Mouse (Mus musculus) kidney, embryonic 15.5 days (tissue): Measurements from ENCODE around the gene Tspan9. TPM values are rescaled to one million over a fixed set of nuclear protein-coding genes. Genes with fewer than 3 reads are reported as not detected.

Experiments used
- ATAC-seq: fragments of 200-750 bp; cut with Nextera tagmentation; replicated peaks from 2 replicates; pipeline ENCODE4 v1.8.0; 2017; ENCODE audit warnings: moderate TSS enrichment; ENCODE audit not compliant: low FRiP score
- H3K27ac ChIP-seq: fragments of 300-500 bp; sonication (generic); 2 replicates; pipeline ENCODE4 v1.5.1; 2015; ENCODE audit warnings: mild to moderate bottlenecking, inconsistent platforms
- H3K27me3 ChIP-seq: fragments of 300-500 bp; sonication (generic); 2 replicates; pipeline ENCODE4 v1.6.1; 2015; ENCODE audit warnings: inconsistent platforms
- H3K36me3 ChIP-seq: fragments of 300-500 bp; sonication (generic); 2 replicates; pipeline ENCODE4 v1.6.1; 2015; ENCODE audit warnings: inconsistent platforms
- H3K4me1 ChIP-seq: fragments of 300-500 bp; sonication (generic); 2 replicates; pipeline ENCODE4 v1.6.1; 2015; ENCODE audit warnings: inconsistent platforms
- H3K4me2 ChIP-seq: fragments of 300-500 bp; sonication (generic); 2 replicates; pipeline ENCODE4 v1.6.1; 2015; ENCODE audit warnings: moderate library complexity, mild to moderate bottlenecking, inconsistent platforms
- H3K4me3 ChIP-seq: fragments of 300-500 bp; sonication (generic); replicated peaks from 2 replicates; pipeline ENCODE4 v1.5.1; 2015; ENCODE audit warnings: mild to moderate bottlenecking, inconsistent platforms
- H3K9ac ChIP-seq: fragments of 300-500 bp; sonication (generic); 2 replicates; pipeline ENCODE4 v1.6.1; 2015; ENCODE audit warnings: mild to moderate bottlenecking, inconsistent platforms
- H3K9me3 ChIP-seq: fragments of 300-500 bp; sonication (generic); replicated peaks from 2 replicates; pipeline ENCODE4 v1.6.1; 2016; ENCODE audit warnings: inconsistent platforms
- WGBS: fragments of 180-500 bp; shearing (Covaris S2); methylation state at CpG from one replicate; pipeline ENCODE4 v1.1.7; 2015; ENCODE audit warnings: mixed read lengths; 5-methylcytosine and 5-hydroxymethylcytosine counted together
- microRNA-seq: library from miRNA; unstranded; fragments of <30 nt; microRNA quantifications from one replicate; pipeline ENCODE4, GENCODE M21; 2016
- polyA plus RNA-seq: library from polyadenylated mRNA; unstranded; fragments of >200 nt; fragmentation: Nextera tagmentation; extraction: Ambion mirVana; gene quantifications from 2 replicates; pipeline ENCODE4 v1.2.1, GENCODE M21; 2015

Tspan9 gene
- polyA plus RNA-seq, 1 experiment from 2014 or later = 121 TPM

DNA sequence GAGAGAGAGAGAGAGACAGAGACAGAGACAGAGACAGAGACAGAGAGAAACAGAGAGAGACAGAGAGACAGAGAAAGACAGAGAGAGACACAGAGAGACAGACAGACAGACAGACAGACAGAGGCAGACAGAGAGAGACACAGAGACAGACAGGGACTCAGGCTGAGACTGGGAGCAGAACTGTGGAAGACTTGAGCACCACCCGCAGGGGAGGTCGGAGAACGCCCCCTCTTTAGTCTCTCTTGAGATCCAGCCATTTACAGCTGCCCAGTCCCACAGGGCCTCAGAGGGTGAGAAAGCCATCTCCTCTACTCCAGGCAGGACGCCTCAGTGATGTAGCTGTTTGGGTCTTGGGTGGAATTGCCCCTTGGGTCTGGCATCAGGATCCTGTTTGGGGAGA, 225.7 kb downstream of the Tspan9 start:
- no peak overlapping the region for H3K9ac ChIP-seq
- no peak overlapping the region for H3K27ac ChIP-seq
- no peak for ATAC-seq
- H3K36me3 ChIP-seq = no peaks in the 10 kb centered on the region
- no peaks in the 10 kb centered on the region for H3K27me3 ChIP-seq
- peaks cover 11% of the 10 kb centered on the region; the same call in 1 of the 2 replicates for H3K4me1 ChIP-seq
- no peak overlapping the region for H3K4me2 ChIP-seq
- no peak overlapping the region for H3K4me3 ChIP-seq
- 46% methylated on average over 4 of the region's 4 CpGs for WGBS
- H3K9me3 ChIP-seq = peaks cover 6% of the 10 kb centered on the region

DNA sequence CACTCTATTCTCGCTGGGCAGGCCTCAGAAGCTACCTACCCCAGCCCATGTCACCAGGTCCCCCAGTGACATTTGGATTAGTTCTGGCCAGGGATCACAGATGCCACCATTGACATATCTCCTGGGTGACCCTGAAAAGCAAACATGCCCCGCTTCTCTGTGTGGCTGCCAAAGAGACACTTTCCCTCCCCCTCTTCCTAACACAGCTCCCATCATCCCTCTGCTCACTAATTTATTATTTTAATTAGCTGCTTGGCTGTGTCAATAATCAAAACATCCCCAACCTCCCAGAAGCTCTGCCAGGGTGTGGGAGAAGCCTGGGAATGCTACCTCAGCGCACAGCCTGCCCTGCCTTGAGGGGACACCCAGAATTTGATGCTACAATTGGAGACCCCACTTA, 226.4 kb downstream of the Tspan9 start:
- Histone ChIP-seq H3K9ac (no peak overlapping the region), H3K27me3 (no peaks in the 10 kb centered on the region), H3K27ac (no peak overlapping the region), H3K9me3 (peaks cover 6% of the 10 kb centered on the region), H3K4me2 (no peak overlapping the region), H3K4me1 (peaks cover 11% of the 10 kb centered on the region; the same call in 1 of the 2 replicates), H3K4me3 (no peak overlapping the region), H3K36me3 (no peaks in the 10 kb centered on the region)
- WGBS = 49% methylated on average over 3 of the region's 3 CpGs
- ATAC-seq = no peak

DNA sequence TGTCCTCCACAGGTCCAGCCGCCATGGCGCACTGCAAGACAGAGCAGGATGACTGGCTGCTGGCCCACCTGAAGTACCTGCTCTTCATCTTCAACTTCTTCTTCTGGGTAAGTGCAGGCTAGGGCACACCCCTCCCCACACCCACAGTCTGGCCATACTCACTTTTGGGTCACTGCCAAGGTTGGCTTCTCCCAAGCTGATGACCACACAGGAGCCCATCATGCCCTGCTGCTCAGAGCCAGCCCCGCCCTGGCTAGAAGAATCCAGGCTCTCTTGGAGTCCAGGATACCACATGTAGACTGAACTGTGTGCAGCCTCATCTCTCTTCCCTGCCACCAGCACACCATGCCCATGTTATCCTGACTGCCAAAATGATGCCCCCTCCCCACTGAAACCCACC, 230.5 kb downstream of the Tspan9 start:
- Histone ChIP-seq H3K4me1 (0 out of 2 replicates have a peak, but pooled peaks cover 6% of the 10 kb centered on the region), H3K9ac (no peak overlapping the region), H3K36me3 (no peaks in the 10 kb centered on the region), H3K9me3 (peaks cover 6% of the 10 kb centered on the region), H3K27me3 (no peaks in the 10 kb centered on the region), H3K4me3 (no peak overlapping the region), H3K4me2 (no peak overlapping the region), H3K27ac (no peak overlapping the region)
- ATAC-seq = no peak
- 98% methylated on average over 3 of the region's 3 CpGs for WGBS

DNA sequence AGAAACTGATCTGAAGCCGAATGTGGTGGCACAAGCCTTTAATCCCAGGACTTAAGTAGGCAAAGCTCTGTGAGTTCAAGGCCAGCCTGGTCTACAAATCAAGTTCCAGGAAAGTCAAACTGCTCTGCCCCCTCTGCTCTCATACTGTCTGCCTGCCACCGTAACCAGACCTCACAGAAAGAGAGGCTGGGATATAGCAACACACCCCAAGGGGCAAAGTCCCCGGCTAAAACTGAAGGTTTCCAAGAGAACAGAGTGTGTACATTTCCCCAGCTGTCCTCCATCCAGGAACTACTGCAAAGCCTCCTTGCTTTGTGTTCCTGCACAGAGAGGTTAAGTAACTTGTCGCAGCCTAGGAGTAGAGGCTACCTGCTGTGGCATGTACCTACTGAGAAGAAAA, 231.7 kb downstream of the Tspan9 start:
- H3K27ac ChIP-seq = no peak overlapping the region
- no peak overlapping the region for H3K4me3 ChIP-seq
- H3K9ac ChIP-seq = no peak overlapping the region
- H3K36me3 ChIP-seq = no peaks in the 10 kb centered on the region
- peaks cover 6% of the 10 kb centered on the region for H3K9me3 ChIP-seq
- ATAC-seq = no peak
- H3K4me1 ChIP-seq = 0 out of 2 replicates have a peak, but pooled peaks cover under 1% of the 10 kb centered on the region
- no peak overlapping the region for H3K4me2 ChIP-seq
- WGBS = 78% methylated on average over 4 of the region's 4 CpGs
- no peaks in the 10 kb centered on the region for H3K27me3 ChIP-seq

Small RNAs within 50 kb of the gene (microRNA-seq; reads per million reads assigned to microRNA genes)
- gene Gm26338 = not detected

Other genes with a start within 250 kb of the Tspan9 start
- 2.5 and 3.5 TPM in 2 replicates for gene Tead4, start 157.2 kb upstream of the Tspan9 start, polyA plus RNA-seq
- 23.1 and 26.5 TPM in 2 replicates for gene Tulp3, start 212.3 kb upstream of the Tspan9 start, polyA plus RNA-seq
- 122 TPM in 2 replicates for gene Rhno1, start 219.3 kb upstream of the Tspan9 start, polyA plus RNA-seq
- 33.7 and 36.4 TPM in 2 replicates for gene Foxm1, start 219.4 kb upstream of the Tspan9 start, polyA plus RNA-seq
- gene Tex52, start 231.9 kb upstream of the Tspan9 start, polyA plus RNA-seq = 0.26 and 0.44 TPM in 2 replicates
- not detected in 2 replicates for gene Gm44596, start 231.9 kb upstream of the Tspan9 start, polyA plus RNA-seq